Mouse (Mus musculus) gastrocnemius, postnatal 4 days (tissue): ENCODE measurements around the gene Vps72. TPM values are rescaled to one million over a fixed set of nuclear protein-coding genes. Genes with fewer than 3 reads are reported as not detected.
"Not testable (repeated sequence)": the region's sequence is repeated elsewhere in the genome, so short reads cannot be mapped to it uniquely, and the experiment has no call there.

Experiments
- DNase-seq, 2 experiments: peaks; one replicate each; pipeline ENCODE4 v3.0.0; 2021 to 2022; ENCODE audit warnings: low spot score in 2 of 2, mixed read lengths in 2 of 2
- long read RNA-seq, 2 experiments: library from polyadenylated mRNA; stranded (forward); transcript quantifications; one replicate each; pipeline ENCODE4 v2.0.0; 2021
- total RNA-seq, 2 experiments: library from RNA; stranded (reverse); gene quantifications; 2 replicates each; pipeline ENCODE4 v1.2.3; 2021

Gene Vps72
- total RNA-seq: 10 to 100 TPM; 62.3 to 71.2 TPM
- long read RNA-seq, experiment 1, transcript Vps72-201 (6 exons, 1,456 nt): major isoform, 86 of 93 reads
- long read RNA-seq, experiment 1, partial matches to known transcripts: 2 of 93 reads
- long read RNA-seq, experiment 1, other reads (novel, unspliced or antisense): 4 of 93 reads
- long read RNA-seq, experiment 2, transcript Vps72-201 (6 exons, 1,456 nt): major isoform, 89 of 92 reads
- long read RNA-seq, experiment 2, partial matches to known transcripts: 0 of 92 reads
- long read RNA-seq, experiment 2, other reads (novel, unspliced or antisense): 3 of 92 reads

DNA sequence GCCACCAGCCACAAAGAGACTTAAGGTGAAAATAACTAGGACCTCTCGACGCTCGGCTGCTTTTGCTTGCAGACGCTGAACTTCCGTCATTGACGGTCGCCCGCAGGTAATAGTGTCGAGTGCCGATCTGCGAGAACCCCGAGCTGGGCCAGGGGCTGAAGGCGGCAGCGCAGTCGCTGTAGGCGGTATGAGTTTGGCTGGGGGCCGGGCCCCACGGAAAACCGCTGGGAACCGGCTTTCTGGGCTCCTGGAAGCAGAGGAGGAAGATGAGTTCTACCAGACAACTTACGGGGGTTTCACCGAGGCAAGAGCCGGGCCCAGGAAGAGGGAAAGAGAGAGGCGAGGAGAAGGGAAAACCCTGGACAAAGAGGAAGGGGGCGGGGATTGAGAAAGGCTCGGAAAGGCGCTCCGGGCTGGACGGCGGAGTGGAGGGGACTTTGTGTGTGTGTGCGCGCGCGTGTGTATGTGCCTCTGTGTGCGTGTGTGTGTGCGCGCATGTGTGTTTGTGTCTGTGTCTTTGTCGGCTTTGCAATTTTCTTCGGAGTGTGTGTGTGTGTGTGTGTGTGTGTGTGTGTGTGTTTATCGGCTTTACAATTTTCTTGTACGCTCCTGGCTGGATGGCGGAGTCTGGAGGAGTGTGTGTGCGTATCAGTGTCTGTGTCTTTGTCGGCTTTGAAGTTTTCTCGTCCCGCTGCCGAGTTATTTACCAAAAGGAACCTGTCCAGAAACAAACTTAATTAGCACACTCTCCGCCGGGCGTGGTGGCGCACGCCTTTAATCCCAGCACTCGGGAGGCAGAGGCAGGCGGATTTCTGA lies at the start of gene Vps72:
Gene Vps72, plus strand, starts transcription at position 112 of the 816 bp plus-strand sequence.
- peak; percentile 75 to 88 for DNase-seq

DNA sequence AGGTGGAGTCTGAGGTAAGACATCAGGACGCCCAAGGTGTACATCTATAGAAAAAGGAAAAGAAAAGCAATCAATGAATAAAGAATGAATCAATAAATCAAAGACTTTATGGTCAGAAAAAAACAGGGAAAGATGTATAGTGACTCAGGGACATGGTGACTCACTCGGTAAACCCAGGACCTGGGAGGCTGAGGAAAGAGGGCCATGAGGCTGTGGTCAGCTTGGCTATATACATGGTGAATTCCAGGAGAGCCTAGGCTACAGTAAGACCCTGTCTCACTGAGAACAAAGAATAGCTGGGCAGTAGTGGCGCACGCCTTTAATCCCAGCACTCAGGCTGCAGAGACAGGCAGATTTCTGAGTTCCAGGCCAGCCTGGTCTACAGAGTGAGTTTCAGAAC lies 47.1 kb upstream of the Vps72 start:
- DNase-seq: no peak

- no peak for DNase-seq
Measured at GRCm38 (mm10) chr3:95065553-95065952, 45.3 kb upstream of the Vps72 start.

GRCm38 (mm10) chr3:95066095-95066494 lies 44.7 kb upstream of the Vps72 start:
- DNase-seq: no peak

- no peak for DNase-seq
Measured at GRCm38 (mm10) chr3:95066570-95066969, 44.3 kb upstream of the Vps72 start.

DNA sequence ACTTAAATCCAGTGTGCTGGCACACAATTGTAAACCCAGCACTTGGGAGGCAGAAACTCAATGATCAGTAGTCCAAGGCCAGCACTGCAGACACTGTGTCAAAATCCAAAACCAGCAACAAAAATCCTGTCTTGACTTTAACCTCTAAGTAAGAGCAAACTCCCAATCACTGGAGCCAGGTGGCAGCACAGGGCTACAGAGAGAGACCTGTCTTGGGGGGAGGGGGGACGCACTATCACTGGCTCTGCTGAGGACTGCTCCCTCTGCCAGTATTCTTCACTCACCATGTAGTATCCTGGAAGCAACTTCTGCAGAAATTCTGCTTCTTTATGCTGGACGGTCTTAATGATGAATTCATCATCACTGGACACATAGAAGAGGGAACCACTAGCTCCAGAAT lies 39.2 kb upstream of the Vps72 start:
- DNase-seq: no peak

GRCm38 (mm10) chr3:95088071-95088470 lies 22.8 kb upstream of the Vps72 start:
- DNase-seq: no peak

- DNase-seq: no peak
Measured at GRCm38 (mm10) chr3:95100854-95101253, 10.0 kb upstream of the Vps72 start.

DNA sequence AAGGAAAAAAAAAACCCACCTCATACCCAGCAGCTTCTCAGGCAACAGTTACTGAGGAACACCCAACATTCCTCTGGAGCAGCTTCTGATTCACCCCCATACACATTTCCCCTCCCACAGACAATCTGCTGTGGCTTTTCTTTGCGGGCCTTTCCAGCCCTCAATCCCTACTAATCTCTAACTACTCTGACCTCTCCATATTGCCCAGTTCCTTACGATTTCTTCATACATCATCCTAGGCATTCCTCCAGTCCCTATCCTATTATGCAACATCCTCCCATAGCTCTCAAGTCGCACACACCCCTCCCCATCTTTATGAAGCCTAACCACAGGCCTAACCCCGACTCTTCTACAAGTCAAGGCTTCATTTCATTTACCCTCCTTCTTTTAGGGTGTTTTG lies 5.7 kb upstream of the Vps72 start:
- no peak for DNase-seq

DNA sequence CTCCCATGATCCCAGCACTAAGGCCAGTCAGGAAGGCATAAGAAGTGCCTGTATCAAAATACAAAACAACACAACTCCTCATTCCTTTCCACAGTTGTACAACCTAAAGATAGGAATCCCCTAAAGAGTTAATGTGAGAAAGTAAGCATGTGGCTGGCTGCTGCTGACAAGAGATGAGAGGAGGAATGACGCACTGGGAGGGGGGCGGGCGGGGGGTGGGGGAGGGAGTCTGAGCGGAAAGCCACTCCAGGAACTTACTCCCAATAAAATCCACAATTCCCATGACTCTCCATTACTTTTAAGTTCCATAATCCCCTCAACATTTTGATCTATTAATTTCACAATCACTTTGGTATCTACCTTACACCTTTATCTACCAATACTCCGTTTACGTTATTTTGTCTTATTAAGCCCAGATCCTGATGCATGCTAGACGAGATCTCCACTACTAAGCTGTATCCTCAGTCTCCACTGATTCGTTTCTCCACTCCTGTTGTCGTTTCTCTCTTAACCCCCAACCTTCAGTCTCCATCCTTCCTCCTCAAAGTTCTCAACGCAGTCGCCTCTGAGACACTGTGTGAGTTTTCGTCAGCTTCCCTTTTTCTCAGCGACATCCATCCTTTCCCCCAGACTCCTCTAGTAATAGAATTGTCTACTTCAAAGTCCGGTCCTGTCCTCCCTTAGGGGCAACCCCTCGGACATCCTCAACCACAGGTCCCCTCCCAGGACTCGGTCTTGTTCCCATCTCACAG lies 5.1 kb upstream of the Vps72 start:
- DNase-seq: no peak

DNA sequence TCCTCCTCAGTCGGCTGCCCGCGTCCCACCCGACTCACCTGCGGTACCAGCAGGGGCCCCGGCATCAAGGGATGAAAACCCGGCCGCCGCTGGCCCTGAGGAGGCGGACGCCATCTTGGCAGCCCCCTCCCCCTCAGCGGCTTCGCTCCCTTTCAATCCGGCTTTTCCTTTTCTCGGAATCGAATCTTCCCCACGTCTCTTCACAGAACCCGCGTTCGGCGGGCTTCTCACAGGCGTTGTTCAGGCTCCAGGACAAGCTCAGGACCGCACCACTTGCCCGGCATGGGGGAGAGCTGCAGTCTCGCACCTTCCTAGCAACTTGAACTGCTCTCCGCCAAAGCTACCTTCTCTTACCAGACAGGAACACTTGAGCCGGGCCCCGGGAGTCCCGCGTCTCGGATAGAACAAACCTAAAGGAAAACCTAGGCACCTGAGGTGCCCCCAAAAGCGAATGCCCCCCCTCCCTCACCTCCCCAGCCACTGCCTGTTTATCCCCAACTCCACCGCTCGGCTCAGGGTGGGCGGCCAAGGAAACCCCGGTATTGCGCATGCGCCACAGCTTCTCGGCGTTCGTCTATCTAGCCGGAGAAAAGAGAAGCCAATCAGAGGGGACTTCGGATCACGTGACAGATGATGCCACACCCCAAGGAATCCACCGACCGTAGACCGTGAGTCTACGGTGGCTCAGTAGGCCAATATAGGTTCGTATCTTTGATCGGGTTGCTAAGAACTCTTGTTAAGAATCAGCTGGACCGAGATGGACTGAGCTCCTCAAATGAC lies 4.3 kb upstream of the Vps72 start, which contains the start of gene Pip5k1a:
Gene Pip5k1a, minus strand, starts transcription at position 593 of the 780 bp plus-strand sequence.
- DNase-seq: peak; percentile 95 to 97

DNA sequence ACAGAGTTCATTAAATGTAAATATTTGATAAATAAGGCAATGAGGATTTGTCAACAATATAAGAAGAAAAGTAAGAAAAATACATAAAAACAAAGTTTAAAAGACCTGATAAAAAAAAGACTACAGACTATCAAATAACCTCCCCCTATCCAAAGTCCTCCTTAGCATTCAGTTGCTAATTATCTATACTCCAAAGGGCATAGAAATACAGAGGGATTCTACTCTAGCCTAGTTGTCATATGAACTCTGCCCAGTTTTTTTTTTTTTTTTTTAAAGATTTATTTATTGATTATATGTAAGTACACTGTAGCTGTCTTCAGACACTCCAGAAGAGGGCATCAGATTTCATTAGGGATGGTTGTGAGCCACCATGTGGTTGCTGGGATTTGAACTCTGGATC lies 3.5 kb upstream of the Vps72 start:
- DNase-seq: not testable (repeated sequence)

GRCm38 (mm10) chr3:95107898-95108297 lies 2.9 kb upstream of the Vps72 start:
- no peak for DNase-seq

DNA sequence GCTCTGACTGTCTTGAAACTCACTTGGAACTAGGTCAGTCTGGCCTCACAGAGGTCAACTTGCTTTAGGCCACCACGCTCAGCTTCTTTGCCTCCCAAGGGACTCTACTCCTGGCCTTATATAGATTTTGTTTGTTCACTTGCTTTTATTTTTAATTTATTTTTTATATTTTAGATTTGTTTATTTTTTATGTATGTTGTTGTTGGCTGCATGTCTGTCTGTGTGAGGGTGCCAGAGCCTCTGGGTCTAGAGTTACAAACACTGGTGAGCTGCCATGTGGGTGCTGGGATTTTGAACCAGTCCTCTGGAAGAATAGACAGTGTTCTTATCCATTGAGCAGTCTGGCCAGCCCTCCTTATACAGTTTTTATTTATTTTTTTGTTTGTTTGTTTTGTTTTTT lies 1.9 kb downstream of the Vps72 start:
- no peak for DNase-seq

DNA sequence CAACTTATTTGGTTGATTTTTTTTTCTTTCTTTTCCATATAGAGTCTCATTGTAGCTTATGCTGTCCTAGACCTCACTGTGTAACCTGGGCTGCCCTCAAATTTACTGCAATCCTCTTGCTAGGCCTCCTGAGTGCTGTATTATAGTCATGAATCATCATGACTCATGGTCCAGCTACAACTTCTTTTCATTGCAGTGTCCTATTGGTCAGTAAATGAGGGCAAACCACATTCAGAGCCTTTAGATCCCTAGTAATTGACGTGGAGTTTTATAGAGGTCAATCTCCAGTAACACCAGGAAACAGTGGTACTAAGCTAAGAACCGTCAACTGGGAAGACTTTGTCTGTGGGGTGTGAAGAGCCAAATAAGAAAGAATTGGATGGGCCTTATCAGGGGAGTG lies 6.9 kb downstream of the Vps72 start:
- no peak for DNase-seq

DNA sequence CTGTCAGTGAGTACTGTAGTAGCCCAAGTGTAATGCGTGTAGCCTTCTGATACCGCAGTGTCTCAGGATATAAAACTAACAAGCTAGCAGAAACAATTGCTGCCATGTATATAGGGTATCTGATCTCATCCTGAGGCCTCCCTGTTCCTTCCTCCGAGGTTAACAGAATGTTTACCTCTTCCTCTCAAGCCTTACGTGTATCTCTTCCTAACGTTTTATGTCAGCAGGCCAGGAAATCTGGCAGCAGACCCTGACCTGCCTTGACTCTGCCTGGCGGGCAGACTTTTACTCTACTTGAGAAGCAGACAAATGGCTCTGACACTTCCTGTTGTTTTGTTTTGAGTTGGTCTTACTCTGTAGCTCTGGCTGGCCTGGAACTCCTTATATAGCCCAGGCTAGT lies 10.8 kb downstream of the Vps72 start:
- no peak for DNase-seq

- DNase-seq: no peak
Measured at GRCm38 (mm10) chr3:95124246-95124645, 13.4 kb downstream of the Vps72 start, which contains the start of gene Tmod4. TSS of gene Tmod4 (plus strand) at chr3:95124476.

GRCm38 (mm10) chr3:95124972-95125371 lies 14.2 kb downstream of the Vps72 start:
- peak in 1 of 2 experiments; percentile 75 for DNase-seq

DNA sequence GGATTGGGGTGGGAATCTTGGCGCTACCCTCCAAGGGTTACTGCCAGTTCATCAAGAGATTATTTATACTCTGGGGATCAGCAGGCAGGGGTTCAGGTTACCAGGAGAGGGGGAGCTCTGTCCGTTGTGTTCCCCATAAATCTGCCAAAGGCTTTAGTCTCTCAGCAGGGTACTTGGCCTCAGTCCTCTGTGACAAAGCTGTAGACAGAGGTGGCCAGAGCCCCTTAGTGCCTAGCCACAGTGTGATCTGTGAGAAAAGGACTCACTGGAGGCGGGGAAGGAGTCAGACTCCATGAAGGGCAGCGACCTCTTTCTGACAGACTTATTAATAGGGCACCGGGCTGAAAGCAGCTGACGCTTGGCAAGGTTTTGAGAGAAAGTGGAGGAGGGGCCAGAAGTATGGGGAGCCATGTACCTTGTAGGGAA lies 18.4 kb downstream of the Vps72 start:
- DNase-seq: no peak

DNA sequence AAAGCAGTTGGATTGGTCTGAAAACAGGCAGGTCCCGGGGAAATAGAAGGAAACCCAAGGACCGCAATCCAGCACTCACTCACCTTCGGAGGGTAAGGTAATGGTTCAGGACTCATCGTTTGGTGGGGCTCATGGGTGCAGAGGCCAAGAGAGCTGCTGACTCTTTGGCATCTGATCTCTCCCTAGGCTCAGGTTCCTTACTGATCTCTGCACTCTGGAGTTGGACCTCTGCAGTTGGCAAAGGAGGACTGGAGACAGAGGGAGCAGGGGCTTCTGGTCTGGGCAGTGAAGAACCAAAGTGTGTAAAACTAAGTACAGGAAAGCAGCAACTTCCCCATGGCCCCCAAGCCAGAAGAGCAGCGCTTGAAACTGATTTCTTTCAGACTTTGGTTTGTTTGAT lies 19.3 kb downstream of the Vps72 start:
- DNase-seq: no peak

DNA sequence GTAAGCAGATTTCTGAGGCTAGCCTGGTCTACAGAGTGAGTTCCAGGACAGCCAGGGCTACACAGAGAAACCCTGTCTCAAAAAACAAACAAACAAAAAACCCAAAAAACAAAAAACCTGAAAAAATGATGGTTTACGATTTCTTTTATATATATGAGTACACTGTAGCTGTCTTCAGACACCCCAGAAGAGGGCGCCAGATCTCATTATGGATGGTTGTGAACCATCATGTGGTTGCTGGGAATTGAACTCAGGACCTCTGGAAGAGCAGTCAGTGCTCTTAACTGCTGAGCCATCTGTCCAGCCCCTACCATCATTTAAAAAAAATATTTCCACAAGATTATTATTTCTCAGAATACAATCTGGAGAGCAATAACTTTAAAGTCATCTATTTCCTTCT lies 21.6 kb downstream of the Vps72 start:
- DNase-seq: not testable (repeated sequence)
